Mouse (Mus musculus): ENCODE measurements around the gene Lgals2.

Lgals2 gene

DNA sequence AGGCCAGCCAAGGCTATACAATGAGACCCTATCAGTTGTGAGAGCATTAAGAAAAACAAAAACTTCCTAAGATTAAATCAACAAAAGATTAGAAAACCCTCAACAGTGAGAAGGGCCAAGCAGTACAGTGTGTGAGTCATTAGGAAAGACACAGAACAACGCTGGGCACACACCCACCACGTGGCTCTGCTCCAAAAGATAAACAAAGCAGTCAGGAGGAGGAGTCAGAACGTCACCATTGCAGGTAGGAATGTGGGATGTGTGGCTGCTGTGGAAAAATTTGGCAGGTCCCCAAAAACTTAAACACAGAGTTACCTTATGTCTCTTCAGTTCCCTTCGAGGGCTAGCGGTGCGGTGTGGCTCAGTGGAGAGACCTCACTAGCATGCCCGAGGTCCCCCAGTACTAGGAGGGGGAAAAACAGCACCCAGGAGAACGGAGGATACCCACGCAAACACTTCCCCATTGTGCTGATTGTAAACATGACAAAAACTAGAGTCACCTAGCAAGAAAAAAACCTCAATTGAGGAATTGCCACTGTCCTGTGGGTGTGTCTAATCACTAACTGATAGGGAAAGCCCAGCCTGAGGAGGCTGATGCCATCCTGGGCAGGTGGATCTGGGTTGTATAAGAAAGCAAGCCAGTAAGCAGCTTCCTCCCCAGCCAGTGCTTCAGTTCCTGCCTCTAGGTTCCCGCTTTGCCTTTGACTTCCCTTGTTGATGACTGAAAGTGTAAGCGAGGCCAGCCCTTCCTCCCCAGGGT lies 39.8 kb downstream of the Lgals2 start:
- DNase-seq (ENCODE audit: low spot score in 2 of 2), result no peak

DNA sequence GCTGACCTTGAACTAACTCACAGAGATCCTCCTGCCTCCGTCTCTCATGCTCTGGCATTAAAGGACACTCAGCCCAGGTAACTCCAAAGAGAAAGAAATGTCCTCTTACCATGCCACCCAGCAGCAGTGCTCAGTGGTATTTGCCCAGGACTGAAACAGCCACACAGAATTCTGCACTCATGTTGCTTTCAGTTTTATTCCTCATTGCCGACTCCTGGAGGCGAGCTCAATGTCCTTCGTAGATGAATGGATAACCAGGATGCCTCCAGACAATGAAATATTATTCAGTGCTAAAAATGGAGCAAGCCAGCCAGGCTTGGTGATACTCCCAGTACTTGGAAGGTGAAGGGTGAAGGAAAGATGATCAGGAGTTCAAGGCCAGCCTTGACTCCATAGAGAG lies 41.7 kb downstream of the Lgals2 start:
- no peak for DNase-seq (ENCODE audit: low spot score in 2 of 2)

DNA sequence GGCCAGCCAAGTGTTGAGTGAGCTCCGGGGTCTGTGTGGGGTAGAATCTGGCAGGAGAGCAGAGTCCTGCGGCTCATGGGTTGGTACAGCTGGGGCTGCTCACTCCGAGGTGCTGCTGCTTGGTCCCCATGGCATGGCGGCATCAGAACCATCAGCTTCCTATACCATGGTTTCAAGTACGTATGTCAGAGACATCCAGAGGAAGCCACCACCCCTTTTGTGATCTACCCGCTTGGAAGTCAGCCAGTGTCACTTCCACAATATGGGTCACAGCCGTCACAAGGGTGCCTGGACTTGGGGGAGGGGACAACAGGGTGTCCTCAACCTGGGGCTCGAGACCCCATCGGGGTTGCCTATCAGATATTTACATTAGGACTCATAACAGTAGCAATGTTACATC lies 45.2 kb downstream of the Lgals2 start:
- no peak for DNase-seq (ENCODE audit: low spot score in 2 of 2)

GRCm38 (mm10) chr15:78809739-78810138 lies 45.6 kb downstream of the Lgals2 start:
- no peak for DNase-seq (ENCODE audit: low spot score in 2 of 2)

DNA sequence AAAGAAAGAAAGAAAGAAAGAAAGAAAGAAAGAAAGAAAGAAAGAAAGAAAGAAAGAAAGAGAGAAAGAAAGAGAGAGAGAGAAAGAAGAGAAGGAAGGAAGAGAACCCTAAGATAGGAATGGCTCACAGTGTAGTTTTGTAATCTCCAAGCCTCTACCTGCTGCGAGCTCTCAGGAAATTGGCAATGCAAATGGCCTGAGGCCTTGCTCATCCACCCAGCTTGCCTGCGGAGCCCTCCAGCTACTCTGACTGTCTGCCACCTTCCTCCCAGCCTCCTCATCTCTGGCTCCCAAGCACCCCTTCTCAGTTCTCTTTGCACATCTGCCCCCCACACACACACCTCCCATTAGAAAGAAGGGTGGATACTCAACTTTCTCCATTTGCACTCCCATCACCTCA lies 46.3 kb downstream of the Lgals2 start:
- no peak for DNase-seq (ENCODE audit: low spot score in 2 of 2)

- no peak for DNase-seq (ENCODE audit: low spot score in 2 of 2)
These were observed 48.2 kb downstream of the Lgals2 start for GRCm38 (mm10) chr15:78807141-78807540.

- no peak for DNase-seq (ENCODE audit: low spot score in 2 of 2)
These were observed 48.7 kb downstream of the Lgals2 start for GRCm38 (mm10) chr15:78806614-78807013.

DNA sequence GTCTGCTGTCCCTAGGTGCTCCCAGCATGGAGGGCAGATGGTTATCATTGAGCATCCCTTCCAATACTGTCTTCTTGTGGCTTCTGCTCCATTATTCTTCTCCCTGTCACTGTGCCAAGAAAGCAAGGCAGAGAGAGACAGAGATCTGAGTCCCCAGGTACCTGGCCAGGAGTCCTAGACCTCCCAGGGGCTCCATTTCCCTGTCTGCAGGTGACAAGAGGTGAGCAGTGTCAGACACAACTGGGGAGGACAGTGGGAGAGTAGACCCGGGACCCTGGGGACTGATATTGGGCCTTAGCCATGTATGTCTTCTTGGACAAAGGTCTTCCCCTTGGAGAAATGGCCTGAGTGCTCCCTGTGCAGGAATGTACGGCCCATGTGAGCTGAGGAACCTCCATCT lies 50.0 kb downstream of the Lgals2 start:
- DNase-seq (ENCODE audit: low spot score in 2 of 2), result no peak

DNA sequence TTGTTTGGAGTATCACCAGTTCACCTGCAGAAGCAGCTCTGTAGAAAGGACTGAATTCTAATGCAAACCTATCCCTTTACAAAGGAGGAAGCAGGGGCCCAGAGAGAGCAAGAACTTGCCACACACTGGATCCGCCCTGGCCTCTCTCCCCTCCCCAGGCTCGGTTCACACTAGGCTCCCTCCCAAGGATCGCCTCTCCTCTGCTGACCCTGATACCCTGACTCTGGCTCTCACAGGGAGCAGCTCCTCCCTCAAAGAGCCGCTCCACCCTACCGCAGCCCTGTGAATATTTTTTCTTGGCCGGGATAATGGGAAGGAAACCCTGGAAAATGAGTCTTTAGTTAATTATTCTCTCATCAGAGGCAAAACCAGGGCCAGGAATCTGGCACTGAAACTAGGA lies 51.0 kb downstream of the Lgals2 start:
- no peak for DNase-seq (ENCODE audit: low spot score in 2 of 2)

DNA sequence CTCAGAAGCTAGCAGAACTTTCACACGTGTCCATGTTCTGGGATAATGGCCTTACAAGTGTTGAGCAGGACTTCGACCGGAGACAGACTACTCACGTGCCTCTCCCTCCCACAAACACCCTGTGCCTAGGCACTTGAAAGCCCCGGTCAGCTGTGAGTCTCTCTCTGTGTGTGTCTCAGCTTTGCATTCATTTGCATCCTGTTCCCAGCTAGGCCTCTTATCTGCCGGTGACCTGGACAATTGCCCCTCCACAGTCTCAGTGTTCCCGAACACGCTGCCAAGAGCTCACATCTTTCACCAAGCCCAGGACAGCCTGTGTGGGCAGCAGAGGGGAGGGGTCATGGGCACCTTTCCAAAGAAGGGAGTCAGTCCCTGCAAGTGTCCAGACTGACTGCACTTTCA lies 51.8 kb downstream of the Lgals2 start:
- DNase-seq (ENCODE audit: low spot score in 2 of 2), result peak in 1 of 2 experiments; percentile 52

DNA sequence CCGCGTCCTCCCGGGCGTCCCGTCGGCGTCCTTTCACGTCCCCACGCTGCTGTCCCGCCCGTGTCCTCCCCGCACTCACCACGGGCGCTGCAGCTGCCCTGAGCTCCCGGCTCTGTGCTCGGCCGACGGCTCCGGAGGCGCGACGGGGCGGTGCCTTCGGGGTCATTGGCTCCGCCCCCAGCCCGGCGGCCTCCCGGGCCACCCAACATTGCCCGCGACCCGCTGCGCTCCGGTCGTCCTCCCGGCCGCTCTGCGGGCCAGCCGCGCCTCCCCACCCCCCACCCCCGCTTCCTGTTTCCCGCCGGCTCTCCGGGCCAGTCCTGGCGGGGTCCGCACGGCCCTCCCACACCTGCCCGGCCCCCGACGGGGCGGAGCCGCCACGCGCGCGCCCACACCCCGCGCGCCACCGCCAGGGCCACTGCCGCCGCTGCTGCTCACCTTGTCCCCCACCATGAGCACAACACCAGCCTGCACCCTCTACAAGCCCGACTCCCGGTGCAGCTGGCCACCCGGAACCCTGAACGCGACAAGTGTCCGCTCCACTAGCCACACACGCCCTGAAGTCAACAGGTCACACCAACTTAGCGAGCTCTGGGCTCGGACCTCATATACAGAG lies 52.4 kb downstream of the Lgals2 start, which contains the start of gene Card10:
TSS of gene Card10 (minus strand) at position 267 of the 616 bp plus-strand sequence.
- no peak for DNase-seq (ENCODE audit: low spot score in 2 of 2)

DNA sequence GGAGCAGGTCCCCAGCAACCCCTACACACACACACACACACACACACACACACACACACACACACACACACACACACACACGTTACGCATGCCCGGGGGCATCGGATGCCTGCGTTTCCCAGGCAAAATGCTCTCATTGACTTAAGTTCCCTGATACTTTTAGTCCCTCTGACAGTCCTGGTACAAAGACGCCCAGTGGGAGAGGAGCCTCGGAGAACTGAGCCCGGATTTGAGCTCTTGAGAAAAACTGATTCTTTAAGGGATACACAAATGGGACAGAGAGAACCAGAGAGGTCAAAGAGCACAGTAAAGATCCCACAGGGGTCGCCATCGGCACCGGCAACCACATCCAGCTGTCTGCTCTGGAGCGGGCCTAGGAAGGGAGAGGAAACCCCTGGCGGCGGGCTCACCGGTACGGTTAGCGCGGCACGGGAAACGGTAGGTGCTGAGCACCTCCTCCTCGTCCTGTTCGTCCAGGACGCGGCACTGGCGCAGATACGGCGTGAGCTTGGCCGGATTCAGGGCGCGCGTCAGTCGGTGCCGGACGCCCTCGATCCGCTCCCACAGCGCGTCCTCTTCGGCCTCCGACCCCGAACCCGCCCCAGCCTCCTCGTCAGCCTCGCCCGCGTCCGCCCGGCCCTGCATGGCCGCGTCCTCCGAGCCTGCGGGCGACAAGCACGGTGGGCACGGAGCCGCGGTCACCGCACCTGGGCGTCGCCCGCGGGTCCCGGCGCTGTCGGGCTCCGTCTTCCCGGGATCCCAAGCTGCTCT lies 53.2 kb downstream of the Lgals2 start:
- DNase-seq (ENCODE audit: low spot score in 2 of 2), result no peak

GRCm38 (mm10) chr15:78801571-78801970 lies 53.8 kb downstream of the Lgals2 start:
- DNase-seq (ENCODE audit: low spot score in 2 of 2), result no peak
